Mouse (Mus musculus) MEL (cell line): ENCODE measurements around the gene Dock9.

Experiments
- POLR2A ChIP-seq, 2 experiments: IDR thresholded peaks; 2 replicates each; pipeline ENCODE4 v1.6.1; 2011 to 2012; ENCODE audit warnings: low read length in 2 of 2, mild to moderate bottlenecking in 2 of 2, control low read depth in 1 of 2, improper control_type of control experiment in 1 of 2, low read depth in 1 of 2, moderate library complexity in 1 of 2; ENCODE audit not compliant: control insufficient read depth in 1 of 2, insufficient read depth in 1 of 2, poor library complexity in 1 of 2
- USF2 ChIP-seq, 2 experiments: IDR thresholded peaks; 2 replicates each; pipeline ENCODE4 v1.6.1; 2011 to 2012; ENCODE audit warnings: improper control_type of control experiment in 2 of 2, low read length in 2 of 2, borderline replicate concordance in 1 of 2, inconsistent platforms in 1 of 2, low read depth in 1 of 2, mild to moderate bottlenecking in 1 of 2; ENCODE audit not compliant: insufficient read depth in 1 of 2

DNA sequence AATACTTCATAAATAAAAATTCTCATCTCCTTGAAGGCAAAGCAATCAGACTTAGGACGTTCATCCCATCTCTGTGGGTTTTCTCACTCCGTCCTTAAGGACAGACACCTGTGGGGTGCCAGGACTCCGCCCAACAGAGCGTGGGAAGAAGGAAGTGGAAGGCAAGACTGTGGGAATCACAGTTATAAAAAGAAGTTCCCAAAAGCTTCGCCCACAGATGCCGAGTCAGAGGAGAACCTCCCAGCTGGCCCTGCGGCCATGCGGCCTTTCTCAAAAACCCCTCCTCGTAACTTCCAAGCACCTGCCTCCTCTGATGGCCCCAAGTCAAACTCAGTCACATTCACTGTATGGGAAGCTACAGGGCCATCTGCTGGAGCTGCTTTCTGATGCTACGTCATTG lies 182.2 kb downstream of the Dock9 start:
- TF ChIP-seq POLR2A (IDR thresholded peaks at IDR 0.05; ENCODE audit: control insufficient read depth in 1 of 2, insufficient read depth in 1 of 2, low read depth in 1 of 2, low read length in 2 of 2, poor library complexity in 1 of 2) (no peak), USF2 (IDR thresholded peaks at IDR 0.05; ENCODE audit: borderline replicate concordance in 1 of 2, insufficient read depth in 1 of 2, low read depth in 1 of 2, low read length in 2 of 2) (no peak)
